Mouse (Mus musculus): ENCODE data around the gene Nectin3. TPM values are rescaled to one million over a fixed set of nuclear protein-coding genes. Genes with fewer than 3 reads are reported as not detected.

Nectin3 gene
- 10 to 100 TPM; 34.6 to 35.6 TPM for total RNA-seq (2021)
- long read RNA-seq, experiment 1, transcript Nectin3-201 (6 exons, 3,062 nt): major isoform, 43 of 56 reads
- long read RNA-seq, experiment 1, partial matches to known transcripts: 1 of 56 reads
- long read RNA-seq, experiment 1, other reads (novel, unspliced or antisense): 11 of 56 reads
- long read RNA-seq, experiment 2, transcript Nectin3-201 (6 exons, 3,062 nt): major isoform, 43 of 48 reads
- long read RNA-seq, experiment 2, partial matches to known transcripts: 1 of 48 reads
- long read RNA-seq, experiment 2, other reads (novel, unspliced or antisense): 3 of 48 reads

DNA sequence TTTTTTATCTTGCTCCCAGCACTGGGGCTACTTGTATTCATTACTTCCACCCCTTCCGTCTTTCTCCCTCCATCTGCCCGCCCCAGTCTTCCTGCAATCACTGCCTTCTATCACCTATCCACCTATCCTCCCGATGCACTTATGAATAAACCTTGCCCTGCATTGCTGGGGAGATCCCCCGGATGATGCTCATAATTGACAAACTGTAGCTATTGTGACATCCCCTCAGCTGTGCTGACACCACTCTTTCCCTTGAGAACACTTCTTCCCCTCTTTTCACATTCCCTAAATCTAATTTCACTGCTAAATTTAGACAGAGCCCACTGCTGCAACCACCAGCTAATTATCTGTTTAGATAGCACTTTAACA, at the start of gene Nectin3:
TSS of gene Nectin3 (minus strand) at position 105 of the 369 bp plus-strand sequence.
- DNase-seq (ENCODE audit: low spot score in 2 of 2): no peak

DNA sequence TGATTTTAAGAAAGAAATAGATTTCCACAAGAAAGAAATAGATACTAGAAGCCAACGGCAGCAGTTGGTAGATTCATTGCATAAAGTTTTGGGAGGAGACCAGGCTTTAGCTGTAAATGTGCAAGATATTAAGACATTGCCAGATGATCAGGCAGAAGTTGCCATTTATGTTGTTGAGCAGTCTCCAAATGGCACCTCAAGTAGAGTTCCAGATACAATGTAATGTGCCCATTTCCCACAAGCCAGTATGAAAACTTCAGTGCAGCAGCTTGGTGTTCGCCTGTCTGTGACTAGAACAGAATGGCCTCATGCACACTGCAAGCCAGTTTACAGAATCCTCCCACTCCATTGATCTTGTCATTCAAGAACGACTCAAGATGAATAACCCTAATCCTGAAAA, 39.8 kb upstream of the Nectin3 start:
- DNase-seq (ENCODE audit: low spot score in 2 of 2): no peak

DNA sequence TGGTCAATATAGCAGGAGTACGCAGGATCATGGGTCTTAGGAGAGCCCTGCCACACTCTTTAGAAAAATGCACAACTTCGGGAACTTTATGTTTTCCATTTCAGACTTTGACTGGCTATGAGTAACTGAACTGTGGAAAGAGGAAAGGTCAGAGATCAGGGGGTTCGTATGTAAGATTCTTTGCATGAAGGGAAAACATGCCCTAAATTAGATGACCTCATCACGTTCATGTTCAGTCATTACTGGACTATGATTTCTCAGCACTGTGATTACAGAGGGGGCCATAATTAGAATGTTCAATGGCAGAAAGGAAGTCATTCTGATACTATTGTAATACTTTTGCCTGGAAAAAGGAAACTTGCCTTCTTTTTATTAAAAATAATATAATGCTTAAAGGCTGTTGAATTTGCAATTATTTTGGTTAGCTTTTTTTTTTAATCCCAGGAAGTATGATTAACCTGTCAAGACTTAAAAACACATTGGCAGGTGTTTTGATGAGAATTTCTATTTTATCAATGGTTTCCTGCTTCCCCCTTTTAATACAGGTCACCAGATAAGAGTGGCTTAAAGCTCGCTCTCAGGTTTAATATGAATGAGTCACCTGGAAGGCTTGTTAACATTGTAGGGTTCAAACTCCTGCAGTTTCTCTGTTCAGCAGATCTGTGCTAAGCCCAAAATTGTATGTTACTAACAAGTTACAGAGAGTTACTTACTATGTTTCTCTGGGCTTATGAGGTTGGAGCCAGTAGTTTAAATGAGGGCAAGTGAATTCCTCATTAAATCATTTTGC, 34.3 kb upstream of the Nectin3 start:
- DNase-seq (ENCODE audit: low spot score in 2 of 2): no peak

- no peak for DNase-seq (ENCODE audit: low spot score in 2 of 2)
Observed at GRCm38 (mm10) chr16:46531023-46531422, 32.7 kb upstream of the Nectin3 start.

DNA sequence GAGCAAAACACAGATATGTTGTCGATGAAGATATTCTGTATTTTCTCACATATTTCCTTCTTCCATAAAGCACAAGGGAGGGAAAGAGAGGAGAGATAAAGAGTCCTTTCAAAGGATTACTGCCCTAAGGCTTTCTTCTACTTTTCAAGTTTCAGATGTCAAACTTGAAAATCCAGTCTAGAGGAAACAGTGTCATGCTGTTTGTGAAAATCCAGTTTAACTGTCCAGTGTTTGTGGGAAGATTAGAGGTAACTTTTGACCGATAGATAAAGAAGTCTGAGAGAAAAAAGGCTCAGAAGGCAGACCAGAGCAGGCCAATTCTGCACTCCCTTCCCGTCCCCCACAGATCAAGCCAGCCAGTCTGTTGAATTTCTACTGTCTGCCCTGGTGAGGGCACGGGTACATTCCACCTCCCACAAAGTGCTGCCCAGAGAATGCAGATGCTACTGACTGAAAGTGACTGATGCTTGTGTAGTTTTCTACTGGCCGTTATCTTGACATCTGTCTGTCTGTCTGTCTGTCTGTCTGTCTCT, 22.6 kb upstream of the Nectin3 start:
- no peak for DNase-seq (ENCODE audit: low spot score in 2 of 2)

DNA sequence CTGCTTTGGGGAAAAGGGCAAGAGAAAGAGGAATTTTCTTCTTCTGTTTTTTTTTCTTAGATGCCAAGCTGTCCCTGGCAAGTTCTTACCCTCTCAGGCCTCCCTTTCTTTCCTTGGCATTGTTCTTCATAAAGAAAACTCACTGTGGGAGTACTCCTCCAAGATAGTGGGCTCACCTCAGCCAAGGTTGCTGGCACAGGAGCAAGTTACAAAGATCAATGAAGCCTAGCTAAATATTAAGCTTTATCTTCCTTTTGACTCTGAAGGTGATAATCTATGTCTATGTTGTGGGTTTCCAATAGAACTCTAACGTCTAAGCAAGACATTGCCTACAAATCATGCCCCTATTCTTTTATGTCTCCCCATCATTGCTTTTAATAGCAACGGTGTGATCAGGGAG, 21.3 kb upstream of the Nectin3 start:
- no peak for DNase-seq (ENCODE audit: low spot score in 2 of 2)

GRCm38 (mm10) chr16:46507944-46508333, 9.6 kb upstream of the Nectin3 start:
- no peak for DNase-seq (ENCODE audit: low spot score in 2 of 2)

DNA sequence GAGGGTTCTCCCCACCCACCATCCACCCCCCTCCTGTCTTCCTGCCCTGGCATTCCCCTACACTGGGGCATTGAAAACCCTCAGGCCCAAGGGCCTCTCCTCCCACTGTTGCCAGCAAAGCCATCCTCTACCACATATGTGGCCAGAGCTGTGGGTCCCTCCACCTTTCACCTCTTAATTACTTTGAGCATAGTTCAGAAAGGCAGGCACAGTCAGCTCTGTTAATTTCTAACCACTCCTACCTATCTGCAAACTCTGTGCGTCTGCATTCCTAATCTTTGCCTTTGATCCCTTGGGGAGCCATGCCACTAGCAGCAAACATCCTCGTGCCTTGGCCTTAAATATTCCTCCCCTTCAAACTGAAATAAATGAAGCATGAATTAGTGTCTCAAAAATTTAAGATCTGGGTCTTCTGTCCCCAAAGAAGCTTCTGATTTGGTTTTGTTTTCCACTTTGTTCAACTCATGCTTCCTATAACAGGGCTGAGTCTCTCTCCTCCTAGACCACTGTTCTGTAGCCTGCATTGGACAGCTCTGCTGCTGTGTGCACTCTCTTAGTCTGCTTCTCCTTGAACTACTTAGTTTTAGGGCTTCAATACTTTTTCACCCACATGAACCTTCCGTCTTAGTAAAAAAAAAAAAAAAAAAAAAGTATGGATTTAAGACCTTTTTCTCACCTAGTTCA, 9.1 kb upstream of the Nectin3 start:
- no peak for DNase-seq (ENCODE audit: low spot score in 2 of 2)

DNA sequence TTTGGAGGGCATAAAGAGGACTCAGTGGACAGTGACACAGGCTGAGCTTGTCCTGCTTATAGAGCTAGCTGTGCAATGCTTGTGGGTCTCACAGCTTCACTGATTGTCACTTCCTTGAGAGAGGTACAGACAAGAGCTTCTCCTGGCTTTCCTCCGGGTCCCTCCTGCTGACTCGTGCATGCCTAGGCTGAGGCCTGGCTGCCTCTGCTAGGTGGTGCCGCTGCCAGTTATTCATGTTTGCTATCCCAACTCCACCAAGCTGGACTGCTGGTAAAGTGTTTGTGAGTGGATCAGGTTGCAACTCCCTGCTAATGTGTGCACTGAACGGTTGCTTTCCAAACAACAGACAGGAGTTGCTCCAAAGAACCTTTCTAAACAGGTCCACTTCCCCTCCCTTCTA, 5.7 kb upstream of the Nectin3 start:
- no peak for DNase-seq (ENCODE audit: low spot score in 2 of 2)

GRCm38 (mm10) chr16:46502311-46502710, 4.0 kb upstream of the Nectin3 start:
- DNase-seq (ENCODE audit: low spot score in 2 of 2): no peak

DNA sequence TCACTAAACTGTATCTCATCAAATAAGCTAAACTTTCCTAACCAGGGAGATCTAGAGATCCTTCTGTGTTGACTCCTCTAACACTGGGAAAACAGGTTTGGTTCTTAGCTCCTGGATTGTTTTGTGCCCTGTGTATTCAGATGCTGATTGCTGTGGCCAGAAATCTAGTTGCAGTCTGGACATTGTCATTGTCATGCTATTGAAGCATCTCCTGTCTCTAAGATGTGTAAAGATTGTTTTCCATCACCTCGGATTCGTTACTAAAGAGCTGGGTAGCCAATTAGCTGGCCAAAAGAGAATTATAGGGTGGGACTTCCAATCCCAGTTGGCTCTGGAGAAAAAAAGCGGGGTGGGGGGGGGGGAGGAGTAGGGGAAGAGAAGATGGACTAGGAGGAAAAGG, 2.4 kb upstream of the Nectin3 start:
- no peak for DNase-seq (ENCODE audit: low spot score in 2 of 2)

- peak in 1 of 2 experiments; percentile 8 for DNase-seq (ENCODE audit: low spot score in 2 of 2)
Observed at GRCm38 (mm10) chr16:46497686-46498420, 472 bp downstream of the Nectin3 start.

DNA sequence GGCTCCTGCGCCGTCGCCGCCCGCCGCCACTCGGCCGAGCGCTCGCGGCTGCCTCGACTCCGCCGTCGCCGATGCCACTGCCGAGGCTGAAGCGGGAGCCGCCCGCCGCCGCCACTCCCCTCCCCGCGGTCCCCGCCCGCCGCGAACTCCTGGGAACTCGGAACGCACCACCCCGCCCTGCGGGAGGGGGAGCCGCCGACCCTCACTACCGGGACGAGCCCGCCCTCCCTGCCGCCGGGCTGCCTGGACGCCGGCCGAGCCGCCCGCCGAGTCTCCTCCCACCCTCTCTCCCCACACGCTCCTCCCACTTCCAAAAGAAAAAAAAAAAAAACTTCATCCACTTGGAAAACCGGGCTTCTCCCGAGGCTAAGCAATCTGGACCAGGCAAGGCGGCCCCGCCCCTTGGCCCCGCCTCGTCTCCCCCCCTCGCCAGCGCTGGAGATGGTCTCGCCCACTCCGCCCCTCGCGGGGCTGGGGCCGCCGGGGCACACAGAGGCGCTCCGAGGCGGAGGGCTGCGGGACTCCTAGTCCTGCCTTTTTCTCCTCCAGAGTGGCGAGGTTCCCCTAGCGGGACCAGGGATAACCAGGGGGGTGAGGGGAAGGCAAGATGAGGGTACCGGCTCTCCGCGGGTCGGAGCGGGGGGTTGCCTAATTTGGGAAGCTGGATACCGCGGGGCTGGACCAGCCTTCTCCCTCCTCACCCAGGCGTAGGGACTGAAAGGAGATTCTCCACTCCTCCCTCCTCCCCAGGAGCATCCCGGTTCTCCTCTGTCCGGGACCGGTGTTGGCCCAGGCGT, 1.2 kb downstream of the Nectin3 start:
- DNase-seq (ENCODE audit: low spot score in 2 of 2): peak; percentile 90 to 93

DNA sequence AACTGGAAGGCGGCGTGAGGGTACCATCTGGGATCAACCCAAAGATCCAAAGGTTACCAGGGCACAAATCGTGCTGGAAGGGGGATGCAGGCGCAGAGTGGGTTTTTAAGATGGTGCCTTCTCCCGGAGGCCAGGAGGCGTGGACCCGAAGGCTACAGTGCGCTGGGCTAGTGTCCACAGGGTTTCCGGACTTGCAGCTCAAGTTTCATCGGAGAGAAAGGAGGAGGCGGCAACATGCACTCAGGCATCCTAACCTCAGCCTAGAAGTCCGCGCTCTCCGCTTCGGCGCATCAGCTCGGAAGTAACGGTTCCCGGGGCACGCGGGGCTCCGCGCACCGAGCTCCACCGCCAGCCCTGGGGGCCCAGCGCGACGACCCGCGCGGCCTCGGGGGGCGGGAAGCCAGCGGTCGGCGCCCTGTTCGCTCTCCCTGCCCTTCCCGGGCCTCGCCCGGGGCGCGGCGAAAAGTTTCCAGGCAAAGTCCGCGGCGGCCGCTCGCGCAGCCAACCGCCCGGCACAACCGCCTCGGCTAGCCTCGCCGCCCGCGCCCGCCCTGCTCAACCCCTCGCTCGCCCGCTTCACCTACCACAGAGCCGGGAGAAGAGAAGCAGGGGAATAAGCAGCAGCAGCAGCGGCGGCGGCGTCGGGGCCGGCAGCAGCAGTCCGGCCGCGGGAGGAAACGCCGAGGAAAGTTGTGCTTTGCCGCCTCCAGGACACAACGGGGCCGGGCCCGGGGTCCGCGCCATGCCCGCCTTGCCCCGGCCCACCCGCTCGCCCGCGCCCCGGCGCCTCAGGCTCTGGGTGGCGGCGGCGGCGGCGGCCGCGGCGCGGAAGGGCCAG, 2.1 kb downstream of the Nectin3 start:
- DNase-seq (ENCODE audit: low spot score in 2 of 2): peak; percentile 42 to 70

DNA sequence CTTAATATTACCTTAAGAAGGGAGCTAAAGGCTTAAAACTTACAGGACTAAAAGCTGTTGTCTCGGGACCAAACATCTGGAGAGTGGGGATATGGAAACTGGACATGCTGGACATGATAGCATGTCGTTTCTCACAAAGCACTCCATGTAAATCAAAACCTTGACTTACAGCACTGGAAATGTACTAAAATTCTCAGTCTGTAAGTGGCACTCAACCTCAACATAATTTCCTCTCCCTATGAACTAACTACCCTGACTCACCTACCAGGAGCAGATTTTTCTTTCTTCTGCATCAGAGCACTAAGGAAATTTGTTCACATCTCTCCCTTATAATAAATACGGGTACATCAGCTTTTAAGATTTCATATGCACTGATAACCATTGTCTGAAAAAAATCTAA, 3.1 kb downstream of the Nectin3 start:
- no peak for DNase-seq (ENCODE audit: low spot score in 2 of 2)

DNA sequence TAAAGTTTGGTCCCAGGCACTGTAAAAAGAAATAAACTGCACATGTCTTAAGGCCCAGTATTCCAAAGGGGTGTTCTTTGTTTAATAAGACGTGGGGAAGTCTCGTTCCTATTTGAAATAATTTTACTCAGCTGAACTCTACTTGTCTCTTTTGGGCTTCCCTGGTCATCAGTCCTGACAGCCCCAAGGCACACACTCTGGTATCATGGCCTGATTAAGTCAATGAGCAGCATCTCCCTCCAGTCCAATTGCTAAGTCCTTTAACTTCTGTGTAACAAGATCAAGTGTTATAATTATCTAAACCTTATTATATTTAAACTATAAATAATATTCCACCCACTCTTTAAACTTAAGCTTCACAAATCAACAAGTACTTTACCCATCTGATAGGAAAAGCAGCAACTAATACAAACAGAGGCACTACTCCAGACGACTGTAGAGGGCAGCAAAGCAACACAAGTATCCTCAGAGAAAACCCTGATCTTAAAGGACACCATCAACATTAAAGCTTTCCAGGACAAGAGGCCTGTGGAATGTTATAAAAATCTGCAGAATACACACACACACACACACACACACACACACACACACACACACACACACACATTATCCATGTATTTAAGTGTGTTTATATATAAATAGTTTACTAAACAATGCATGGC, 10.8 kb downstream of the Nectin3 start:
- peak in 1 of 2 experiments; percentile 43 for DNase-seq (ENCODE audit: low spot score in 2 of 2)

DNA sequence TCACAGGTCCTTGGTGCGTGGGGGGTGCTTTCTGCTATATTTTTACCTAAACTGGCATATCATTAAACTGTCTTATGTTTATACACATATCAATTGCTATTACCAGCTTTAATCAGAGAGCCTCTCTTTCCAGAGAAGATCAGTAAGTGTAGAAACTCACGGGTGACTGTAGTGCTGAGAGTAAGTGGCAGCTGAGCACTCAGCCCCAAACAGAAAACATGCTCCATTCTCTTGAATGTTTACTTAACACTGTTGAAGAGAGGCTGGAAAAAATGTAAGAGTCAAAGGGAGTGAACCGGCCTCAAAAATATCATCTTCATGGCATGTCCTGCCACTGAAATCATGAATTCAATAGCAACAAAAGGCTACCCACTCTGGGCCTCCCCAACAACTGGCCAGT, 21.0 kb downstream of the Nectin3 start:
- no peak for DNase-seq (ENCODE audit: low spot score in 2 of 2)

DNA sequence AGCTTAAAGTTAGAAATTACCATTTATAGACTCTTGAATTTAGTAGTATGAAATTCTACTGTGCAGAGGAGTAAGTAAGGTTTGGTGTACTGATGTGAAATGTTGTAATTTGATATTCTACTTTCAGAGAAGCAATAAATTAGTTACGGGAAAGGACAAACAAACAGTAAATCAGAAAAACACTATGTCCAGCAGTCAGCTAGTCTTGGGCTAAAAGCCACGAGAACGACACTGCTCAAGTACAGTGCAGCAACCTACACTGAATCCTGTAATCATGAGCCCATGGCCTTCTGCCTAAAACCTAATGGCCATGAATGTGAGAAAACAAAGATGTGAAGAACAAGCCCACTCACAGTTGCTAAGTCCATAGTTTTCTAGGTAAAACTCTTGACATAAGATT, 46.9 kb downstream of the Nectin3 start:
- no peak for DNase-seq (ENCODE audit: low spot score in 2 of 2)

GRCm38 (mm10) chr16:46449013-46449412, 49.3 kb downstream of the Nectin3 start:
- DNase-seq (ENCODE audit: low spot score in 2 of 2): no peak
